Mouse (Mus musculus): ENCODE data around the gene Cttnbp2nl. TPM values are rescaled to one million over a fixed set of nuclear protein-coding genes. Genes with fewer than 3 reads are reported as not detected.
A peak's percentile ranks its signal among the peaks of the same experiment; 100 is the strongest.

Cttnbp2nl gene
- 10 to 100 TPM; 33.4 to 33.5 TPM for total RNA-seq (2021)

GRCm38 (mm10) chr3:105052937-105053697 lies at the start of gene Cttnbp2nl:
Cttnbp2nl (minus strand) TSS chr3:105053146.
- DNase-seq = peak; percentile 99
- intact Hi-C loops (cut with DNase I) = loop anchor here (2.0 kb wide), 2 partner anchors 16 to 30 kb away; no protein-coding TSS in a partner anchor

- DNase-seq = no peak
- intact Hi-C loops (cut with DNase I) = no loop called here
Measured at GRCm38 (mm10) chr3:105100270-105100589, 47.3 kb upstream of the Cttnbp2nl start.

- DNase-seq = no peak
- intact Hi-C loops (cut with DNase I) = no loop called here
Measured at GRCm38 (mm10) chr3:105099526-105100269, 46.8 kb upstream of the Cttnbp2nl start.

- no peak for DNase-seq
- intact Hi-C loops (cut with DNase I) = no loop called here
Measured at GRCm38 (mm10) chr3:105097581-105097980, 44.6 kb upstream of the Cttnbp2nl start.

- intact Hi-C loops (cut with DNase I) = no loop called here
- DNase-seq = no peak
Measured at GRCm38 (mm10) chr3:105095026-105095425, 42.1 kb upstream of the Cttnbp2nl start.

- DNase-seq = peak in 1 of 2 experiments; percentile 27
- intact Hi-C loops (cut with DNase I) = no loop called here
Measured at GRCm38 (mm10) chr3:105094448-105094847, 41.5 kb upstream of the Cttnbp2nl start.

GRCm38 (mm10) chr3:105092721-105093505 lies 40.0 kb upstream of the Cttnbp2nl start:
- intact Hi-C loops (cut with DNase I) = no loop called here
- no peak for DNase-seq

- DNase-seq = peak; percentile 60 to 72
- intact Hi-C loops (cut with DNase I) = loop anchor here (1.0 kb wide), 1 partner anchor 13 kb away; no protein-coding TSS in a partner anchor
Measured at GRCm38 (mm10) chr3:105090981-105091380, 38.0 kb upstream of the Cttnbp2nl start.

- intact Hi-C loops (cut with DNase I) = no loop called here
- no peak for DNase-seq
Measured at GRCm38 (mm10) chr3:105090147-105090546, 37.2 kb upstream of the Cttnbp2nl start.

- intact Hi-C loops (cut with DNase I) = no loop called here
- DNase-seq = no peak
Measured at GRCm38 (mm10) chr3:105088638-105089037, 35.7 kb upstream of the Cttnbp2nl start.

- peak; percentile 15 to 32 for DNase-seq
- intact Hi-C loops (cut with DNase I) = no loop called here
Measured at GRCm38 (mm10) chr3:105087344-105087743, 34.4 kb upstream of the Cttnbp2nl start.

- intact Hi-C loops (cut with DNase I) = loop anchor here (1.0 kb wide), 2 partner anchors 13 to 87 kb away; no protein-coding TSS in a partner anchor
- DNase-seq = peak; percentile 80 to 88
Measured at GRCm38 (mm10) chr3:105078231-105078826, 25.4 kb upstream of the Cttnbp2nl start.

GRCm38 (mm10) chr3:105075796-105076195 lies 22.9 kb upstream of the Cttnbp2nl start:
- intact Hi-C loops (cut with DNase I) = no loop called here

GRCm38 (mm10) chr3:105072536-105072935 lies 19.6 kb upstream of the Cttnbp2nl start:
- intact Hi-C loops (cut with DNase I) = no loop called here
- DNase-seq = no peak

More at GRCm38 (mm10) chr3:105075796-105076195, 22.9 kb upstream of the Cttnbp2nl start:
- no peak for DNase-seq

- intact Hi-C loops (cut with DNase I) = no loop called here
Measured at GRCm38 (mm10) chr3:105071251-105071650, 18.3 kb upstream of the Cttnbp2nl start.

GRCm38 (mm10) chr3:105070553-105070952 lies 17.6 kb upstream of the Cttnbp2nl start:
- intact Hi-C loops (cut with DNase I) = no loop called here
- DNase-seq = no peak

More at GRCm38 (mm10) chr3:105071251-105071650, 18.3 kb upstream of the Cttnbp2nl start:
- DNase-seq = no peak

- intact Hi-C loops (cut with DNase I) = no loop called here
- no peak for DNase-seq
Measured at GRCm38 (mm10) chr3:105066544-105066943, 13.6 kb upstream of the Cttnbp2nl start, which contains the start of gene 4930564D02Rik. 4930564D02Rik (plus strand) TSS chr3:105066844.

- intact Hi-C loops (cut with DNase I) = no loop called here
- no peak for DNase-seq
Measured at GRCm38 (mm10) chr3:105062676-105063075, 9.7 kb upstream of the Cttnbp2nl start.

- DNase-seq = no peak
- intact Hi-C loops (cut with DNase I) = no loop called here
Measured at GRCm38 (mm10) chr3:105061991-105062390, 9.0 kb upstream of the Cttnbp2nl start.

- DNase-seq = no peak
- intact Hi-C loops (cut with DNase I) = no loop called here
Measured at GRCm38 (mm10) chr3:105061496-105061895, 8.6 kb upstream of the Cttnbp2nl start.

Data from heart, postnatal 10 days (tissue).